Mouse (Mus musculus) liver, adult 2 months (tissue): ENCODE measurements at regions not wholly inside any gene's neighbourhood (a gene's known extent, or its start where the extent isn't known, plus 50 kb on each side); places are given as distances from the start of the nearest gene placed in this dataset.

ENCODE experiments used
- DNase-seq: peaks from one replicate; pipeline ENCODE4 v3.0.0-alpha.2; 2011; ENCODE audit warnings: low read depth, low spot score; ENCODE audit errors: extremely low read depth
- H3K27ac ChIP-seq: fragments of 200-500 bp; replicated peaks from 2 replicates; pipeline ENCODE4 v1.5.1; 2012; ENCODE audit warnings: low read depth, mild to moderate bottlenecking, control low read depth, inconsistent platforms, low read length; ENCODE audit not compliant: insufficient read depth
- H3K27me3 ChIP-seq: fragments of 200-500 bp; 2 replicates; pipeline ENCODE4 v1.6.1; 2012; ENCODE audit warnings: mild to moderate bottlenecking, moderate library complexity, low read length, inconsistent platforms; ENCODE audit not compliant: control insufficient read depth, insufficient read depth
- H3K36me3 ChIP-seq: fragments of 200-500 bp; 2 replicates; pipeline ENCODE4 v1.6.1; 2012; ENCODE audit warnings: low read length, inconsistent platforms; ENCODE audit not compliant: control insufficient read depth, insufficient read depth
- H3K4me1 ChIP-seq: fragments of 200-500 bp; 2 replicates; pipeline ENCODE4 v1.6.1; 2011; ENCODE audit warnings: low read length; ENCODE audit not compliant: control insufficient read depth, insufficient read depth
- H3K4me3 ChIP-seq: fragments of 200-500 bp; 2 replicates; pipeline ENCODE4 v1.5.1; 2011; ENCODE audit warnings: low read depth, mild to moderate bottlenecking, control low read depth, low read length, moderate library complexity; ENCODE audit not compliant: insufficient read depth
- H3K79me2 ChIP-seq: fragments of 200-500 bp; 2 replicates; pipeline ENCODE4 v1.6.1; 2012; ENCODE audit warnings: inconsistent platforms, mild to moderate bottlenecking, low read length, moderate library complexity; ENCODE audit not compliant: control insufficient read depth, insufficient read depth
- H3K9ac ChIP-seq: fragments of 200-500 bp; 2 replicates; pipeline ENCODE4 v1.6.1; 2012; ENCODE audit warnings: low read depth, mild to moderate bottlenecking, control low read depth, inconsistent platforms, low read length
- CTCF ChIP-seq: fragments of 200-500 bp; IDR thresholded peaks from 2 replicates; pipeline ENCODE4 v1.5.1; 2011; ENCODE audit warnings: low read depth, low read length, control low read depth
- POLR2A ChIP-seq: fragments of 200-500 bp; IDR thresholded peaks from 2 replicates; pipeline ENCODE4 v1.6.1; 2011; ENCODE audit warnings: low read length, control low read depth; ENCODE audit not compliant: insufficient read depth; ENCODE audit errors: extremely low read depth
- WGBS: fragments of 180-500 bp; shearing (Covaris S2); methylation state at CpG from one replicate; pipeline ENCODE4 v1.1.7; 2018; 5-methylcytosine and 5-hydroxymethylcytosine counted together

DNA sequence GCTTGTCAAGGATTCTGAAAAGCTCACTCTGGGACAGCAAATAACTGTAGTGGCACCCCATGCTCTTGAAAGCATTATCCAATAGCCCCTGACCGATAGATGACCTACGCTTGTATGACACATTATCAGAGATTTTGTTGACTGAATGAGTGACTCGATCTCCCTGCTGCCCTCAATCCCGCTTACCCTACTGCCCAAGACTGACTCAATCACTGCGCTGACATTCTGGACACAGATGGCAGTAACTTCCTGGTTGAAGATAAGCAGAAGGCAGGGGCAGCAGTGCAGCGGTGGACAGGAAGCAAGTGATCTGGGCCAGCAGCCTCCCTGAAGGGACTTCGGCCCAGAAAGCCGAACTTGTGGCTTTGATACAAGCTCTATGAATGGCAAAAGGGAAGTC is 248.7 kb upstream of the Tpk1 start:
- WGBS = 72% methylated on average over 8 of the region's 8 CpGs
- H3K4me1 ChIP-seq = no peaks in the 10 kb centered on the region
- no peak overlapping the region for H3K27ac ChIP-seq
- no peak overlapping the region for H3K4me3 ChIP-seq
- TF ChIP-seq POLR2A (no peak), CTCF (no peak)
- no peaks in the 10 kb centered on the region for H3K36me3 ChIP-seq
- no peak for DNase-seq
- no peaks in the 10 kb centered on the region for H3K27me3 ChIP-seq
- H3K79me2 ChIP-seq = no peaks in the 10 kb centered on the region
- no peak overlapping the region for H3K9ac ChIP-seq

DNA sequence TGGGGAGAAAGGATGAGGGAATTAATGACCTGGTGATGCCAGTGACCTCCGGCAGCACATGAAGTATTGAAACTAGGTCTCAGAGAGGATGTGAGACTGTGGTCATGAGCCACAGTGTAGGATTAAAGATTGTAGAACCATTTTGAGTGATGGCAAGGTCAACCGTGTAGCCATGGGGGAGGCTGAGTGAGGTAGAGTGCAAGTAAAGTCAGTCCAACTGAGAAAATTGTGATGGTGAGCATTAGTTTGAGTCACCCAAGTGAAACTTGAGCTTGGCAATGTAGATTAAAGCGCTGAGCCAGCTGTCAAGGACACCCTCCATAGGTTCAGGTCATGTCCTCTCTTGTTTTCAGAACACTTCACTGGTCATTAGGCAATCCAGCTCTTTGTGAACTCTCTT is 219.9 kb upstream of the Tpk1 start:
- no peak for DNase-seq
- Histone ChIP-seq H3K79me2 (no peaks in the 10 kb centered on the region), H3K9ac (no peak overlapping the region), H3K4me3 (no peak overlapping the region), H3K27me3 (no peaks in the 10 kb centered on the region), H3K36me3 (no peaks in the 10 kb centered on the region), H3K4me1 (no peaks in the 10 kb centered on the region), H3K27ac (no peak overlapping the region)
- 80% methylated on average over 3 of the region's 3 CpGs for WGBS
- no peak for TF ChIP-seq CTCF
- no peak for TF ChIP-seq POLR2A

DNA sequence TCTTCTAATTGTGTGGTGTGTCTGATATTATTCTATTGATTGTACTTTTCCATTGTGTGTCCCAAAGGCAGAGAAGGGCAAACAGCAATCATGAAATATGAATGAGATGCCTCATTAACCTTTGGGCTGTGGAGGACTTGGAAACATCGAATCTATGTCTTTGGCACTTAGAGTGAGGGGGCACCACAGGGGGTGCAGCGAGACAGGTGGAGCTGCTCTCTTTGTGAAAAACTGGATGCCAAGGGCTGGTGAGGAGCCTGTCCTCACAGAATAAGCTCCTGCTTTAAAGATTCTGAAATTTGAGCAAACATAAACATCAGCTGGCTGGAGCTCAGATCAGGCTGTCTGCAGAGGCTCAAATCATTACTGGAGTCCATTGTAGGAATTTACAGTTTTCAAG is 210.6 kb upstream of the Tpk1 start:
- H3K27ac ChIP-seq = no peak overlapping the region
- no peak for DNase-seq
- H3K9ac ChIP-seq = no peak overlapping the region
- H3K36me3 ChIP-seq = no peaks in the 10 kb centered on the region
- TF ChIP-seq CTCF = no peak
- no peak for TF ChIP-seq POLR2A
- no peak overlapping the region for H3K4me3 ChIP-seq
- H3K27me3 ChIP-seq = no peaks in the 10 kb centered on the region
- WGBS = 74% methylated on average over 2 of the region's 2 CpGs
- H3K79me2 ChIP-seq = no peaks in the 10 kb centered on the region
- H3K4me1 ChIP-seq = no peaks in the 10 kb centered on the region

DNA sequence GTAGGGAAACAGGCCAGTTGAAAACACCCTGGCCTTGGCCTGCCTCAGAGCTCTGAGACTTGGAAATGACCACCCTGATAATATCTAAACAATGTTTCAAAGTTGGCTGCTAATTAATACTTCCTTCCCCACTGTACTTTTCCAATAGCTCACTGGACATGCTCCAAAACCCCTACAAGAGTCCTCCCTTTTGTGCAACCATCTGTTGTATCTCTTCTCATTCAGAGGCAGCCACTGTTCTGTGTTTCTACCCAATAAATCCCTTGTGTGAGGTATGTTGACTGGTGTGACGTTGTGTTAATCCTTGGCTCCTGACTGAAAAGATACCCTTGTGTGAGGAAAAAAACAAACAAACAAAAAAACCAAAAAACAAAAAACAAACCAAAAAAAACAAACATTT is 193.3 kb upstream of the Tpk1 start:
- 69% methylated on average over 1 of the region's 1 CpGs for WGBS

DNA sequence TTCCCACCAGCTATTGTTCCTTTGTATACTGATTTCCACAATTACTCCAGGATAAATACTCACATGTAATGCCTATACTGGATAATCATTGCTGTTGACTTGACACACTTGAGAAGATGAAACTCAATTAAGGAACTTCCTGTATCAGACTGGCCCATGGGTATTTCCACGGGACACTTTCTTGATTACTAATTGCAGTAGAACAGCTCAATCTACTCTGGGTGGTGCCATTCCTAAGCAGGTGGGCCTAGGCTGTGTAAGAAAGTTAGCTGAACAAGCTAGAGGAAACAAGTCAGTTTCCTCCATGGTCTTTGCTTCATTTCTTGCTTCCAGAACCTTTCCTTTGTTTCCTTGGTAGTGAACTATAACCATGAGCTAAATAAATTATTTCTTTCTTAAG is 191.0 kb upstream of the Tpk1 start:
- Histone ChIP-seq H3K79me2 (no peaks in the 10 kb centered on the region), H3K4me3 (no peak overlapping the region), H3K27me3 (no peaks in the 10 kb centered on the region), H3K36me3 (no peaks in the 10 kb centered on the region), H3K4me1 (peaks cover 5% of the 10 kb centered on the region; the same call in 1 of the 2 replicates), H3K27ac (no peak overlapping the region), H3K9ac (no peak overlapping the region)
- TF ChIP-seq CTCF (no peak), POLR2A (no peak)
- no peak for DNase-seq
- 77% methylated on average over 1 of the region's 1 CpGs for whole genome bisulfite sequencing

More for the DNA sequence above, 193.3 kb upstream of the Tpk1 start:
- Histone ChIP-seq H3K4me1 (no peaks in the 10 kb centered on the region), H3K79me2 (no peaks in the 10 kb centered on the region), H3K27ac (no peak overlapping the region), H3K4me3 (no peak overlapping the region), H3K9ac (no peak overlapping the region), H3K27me3 (no peaks in the 10 kb centered on the region), H3K36me3 (no peaks in the 10 kb centered on the region)
- TF ChIP-seq CTCF = no peak
- DNase-seq = no peak

DNA sequence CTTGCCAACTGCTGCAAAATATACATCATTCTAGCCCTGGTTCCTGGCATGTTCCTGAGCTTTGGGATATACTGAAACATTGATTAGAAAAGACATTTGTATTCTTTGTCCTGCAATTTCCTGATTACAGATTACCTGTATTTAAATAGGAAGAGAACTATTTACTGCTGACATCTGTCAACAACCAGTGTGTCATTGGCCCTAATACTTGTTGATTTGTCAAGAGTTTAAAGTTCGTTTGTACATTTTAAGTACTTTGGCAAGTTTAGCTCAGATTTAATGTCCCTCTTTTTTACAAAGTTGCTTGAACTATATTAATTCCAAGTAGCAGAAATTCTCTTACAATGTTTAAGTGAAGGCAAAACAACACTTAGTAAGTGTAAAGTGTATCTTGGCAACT is 187.4 kb upstream of the Tpk1 start:
- TF ChIP-seq POLR2A (no peak), CTCF (no peak)
- H3K4me3 ChIP-seq = no peak overlapping the region
- H3K27ac ChIP-seq = no peak overlapping the region
- peaks cover 20% of the 10 kb centered on the region for H3K4me1 ChIP-seq
- H3K36me3 ChIP-seq = no peaks in the 10 kb centered on the region
- no peak overlapping the region for H3K9ac ChIP-seq
- H3K79me2 ChIP-seq = no peaks in the 10 kb centered on the region
- 9% methylated on average over 1 of the region's 1 CpGs for WGBS
- no peaks in the 10 kb centered on the region for H3K27me3 ChIP-seq
- DNase-seq = peak; percentile 92
